Mouse (Mus musculus): ENCODE measurements around the gene Nrxn1. TPM values are rescaled to one million over a fixed set of nuclear protein-coding genes. Genes with fewer than 3 reads are reported as not detected.

Nrxn1 gene
- total RNA-seq, 2 experiments from 2014 or later, result 9.8 to 15.0 TPM

- DNase-seq, result peak; percentile 36
Measured at GRCm38 (mm10) chr17:90962904-90963531, 129.9 kb downstream of the Nrxn1 start.

- DNase-seq, result no peak
Measured at GRCm38 (mm10) chr17:90955221-90955620, 137.7 kb downstream of the Nrxn1 start.

- DNase-seq, result no peak
Measured at GRCm38 (mm10) chr17:90934929-90935328, 157.9 kb downstream of the Nrxn1 start.

GRCm38 (mm10) chr17:90913320-90913719, 179.6 kb downstream of the Nrxn1 start:
- DNase-seq, result no peak

GRCm38 (mm10) chr17:90912746-90913145, 180.1 kb downstream of the Nrxn1 start:
- DNase-seq, result no peak

GRCm38 (mm10) chr17:90912341-90912740, 180.5 kb downstream of the Nrxn1 start:
- DNase-seq, result no peak

- DNase-seq, result no peak
Measured at GRCm38 (mm10) chr17:90906118-90907093, 186.5 kb downstream of the Nrxn1 start.

- no peak for DNase-seq
Measured at GRCm38 (mm10) chr17:90905143-90905542, 187.7 kb downstream of the Nrxn1 start.

- no peak for DNase-seq
Measured at GRCm38 (mm10) chr17:90892327-90893259, 200.3 kb downstream of the Nrxn1 start.

- DNase-seq, result no peak
Measured at GRCm38 (mm10) chr17:90891711-90892110, 201.2 kb downstream of the Nrxn1 start.

GRCm38 (mm10) chr17:90857225-90857624, 235.6 kb downstream of the Nrxn1 start:
- no peak for DNase-seq

- no peak for DNase-seq
Measured at GRCm38 (mm10) chr17:90843876-90844275, 249.0 kb downstream of the Nrxn1 start.

GRCm38 (mm10) chr17:90843072-90843611, 249.7 kb downstream of the Nrxn1 start:
- DNase-seq, result no peak

GRCm38 (mm10) chr17:90837022-90837414, 255.9 kb downstream of the Nrxn1 start:
- DNase-seq, result no peak

- no peak for DNase-seq
Measured at GRCm38 (mm10) chr17:90836154-90837021, 256.5 kb downstream of the Nrxn1 start.

- DNase-seq, result no peak
Measured at GRCm38 (mm10) chr17:90818340-90818739, 274.5 kb downstream of the Nrxn1 start.

- no peak for DNase-seq
Measured at GRCm38 (mm10) chr17:90817898-90818297, 275.0 kb downstream of the Nrxn1 start.

- no peak for DNase-seq
Measured at GRCm38 (mm10) chr17:90815306-90815705, 277.6 kb downstream of the Nrxn1 start.

- DNase-seq, result no peak
Measured at GRCm38 (mm10) chr17:90813760-90814159, 279.1 kb downstream of the Nrxn1 start.

- no peak for DNase-seq
Measured at GRCm38 (mm10) chr17:90812485-90812884, 280.4 kb downstream of the Nrxn1 start.

All from adrenal gland, postnatal 10 days (tissue).